Mouse (Mus musculus): ENCODE measurements around the gene Tmem59. TPM values are rescaled to one million over a fixed set of nuclear protein-coding genes. Genes with fewer than 3 reads are reported as not detected.

Tmem59 gene
- total and polyA plus RNA-seq, 3 experiments = 55.8 to 78.9 TPM; not detected in 1

DNA sequence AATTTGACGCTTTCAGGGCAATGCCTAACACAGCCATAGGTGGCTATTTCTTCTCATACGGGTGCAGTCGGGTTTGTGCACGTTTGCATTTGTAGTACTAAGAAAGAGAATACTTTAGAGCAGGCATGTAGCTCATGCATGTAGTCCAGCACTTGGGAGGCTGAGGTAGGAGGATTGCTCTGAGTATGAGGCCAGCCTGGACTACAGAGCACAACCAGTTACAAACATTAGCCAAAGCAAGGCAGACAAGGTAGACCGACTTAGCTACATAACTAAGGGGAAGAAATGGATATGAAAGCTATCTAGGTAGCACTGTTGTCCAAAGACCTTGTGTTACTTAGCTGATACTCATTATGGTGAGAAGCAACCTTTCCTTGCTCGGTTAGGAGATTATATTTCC, 3.7 kb downstream of the Tmem59 start:
- TF ChIP-seq USF2 (IDR thresholded peaks at IDR 0.05; ENCODE audit: borderline replicate concordance in 1 of 2, insufficient read depth in 1 of 2, low read depth in 1 of 2, low read length in 2 of 2) (no peak), BHLHE40 (IDR thresholded peaks at IDR 0.05; ENCODE audit: borderline replicate concordance, low read depth, low read length) (no peak)
- DNase-seq (ENCODE audit: low read depth, low spot score) = peak; percentile 25
- no peaks in the 10 kb centered on the region for H3K27me3 ChIP-seq (ENCODE audit: control insufficient read depth in 1 of 2, insufficient read depth in 2 of 2, low read length in 2 of 2)
- no peaks in the 10 kb centered on the region for H3K9me3 ChIP-seq (replicated peaks; ENCODE audit: insufficient read depth, low read length)
- no peak overlapping the region for H3K27ac ChIP-seq (ENCODE audit: control insufficient read depth, low read depth, low read length)
- H3K4me1 ChIP-seq (ENCODE audit: control insufficient read depth in 1 of 2, insufficient read depth in 2 of 2, low read length in 2 of 2) = peaks cover 11 to 12% of the 10 kb centered on the region in 2 experiments
- H3K79me2 ChIP-seq (ENCODE audit: control insufficient read depth, insufficient read depth, low read length, poor library complexity) = peaks cover 47% of the 10 kb centered on the region
- H3K9ac ChIP-seq (ENCODE audit: control insufficient read depth, low read depth, low read length, poor library complexity, severe bottlenecking) = no peak overlapping the region
- no peak overlapping the region for H3K4me3 ChIP-seq (ENCODE audit: control insufficient read depth in 1 of 2, insufficient read depth in 1 of 2, low read depth in 2 of 2, low read length in 2 of 2)
- H3K36me3 ChIP-seq (ENCODE audit: control insufficient read depth in 1 of 2, insufficient read depth in 2 of 2, low read length in 2 of 2) = peaks cover 16 to 30% of the 10 kb centered on the region in 2 experiments

DNA sequence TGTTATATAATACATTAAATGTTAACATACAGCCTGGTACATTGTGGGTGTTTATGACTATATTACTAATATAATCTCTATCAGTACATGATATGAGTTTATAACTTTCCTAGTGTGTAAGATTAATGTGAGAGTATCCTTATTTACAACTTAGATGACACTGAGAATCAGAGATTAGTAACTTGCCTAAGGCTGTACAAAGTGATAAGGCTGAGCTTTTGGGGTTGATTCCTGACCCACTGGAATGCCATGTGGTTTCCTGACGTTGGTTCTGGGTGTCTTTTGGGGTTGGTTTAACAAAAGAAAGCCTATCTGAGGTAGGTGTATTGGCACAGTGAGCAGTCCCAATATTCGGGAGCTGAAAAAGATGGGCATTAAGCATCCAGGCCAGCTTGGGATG, 4.6 kb downstream of the Tmem59 start:
- DNase-seq (ENCODE audit: low read depth, low spot score) = no peak
- H3K9me3 ChIP-seq (replicated peaks; ENCODE audit: insufficient read depth, low read length) = no peaks in the 10 kb centered on the region
- no peak overlapping the region for H3K27ac ChIP-seq (ENCODE audit: control insufficient read depth, low read depth, low read length)
- peaks cover 23 to 24% of the 10 kb centered on the region in 2 experiments for H3K36me3 ChIP-seq (ENCODE audit: control insufficient read depth in 1 of 2, insufficient read depth in 2 of 2, low read length in 2 of 2)
- peaks cover 11 to 12% of the 10 kb centered on the region in 2 experiments for H3K4me1 ChIP-seq (ENCODE audit: control insufficient read depth in 1 of 2, insufficient read depth in 2 of 2, low read length in 2 of 2)
- no peak overlapping the region for H3K9ac ChIP-seq (ENCODE audit: control insufficient read depth, low read depth, low read length, poor library complexity, severe bottlenecking)
- H3K27me3 ChIP-seq (ENCODE audit: control insufficient read depth in 1 of 2, insufficient read depth in 2 of 2, low read length in 2 of 2) = no peaks in the 10 kb centered on the region
- peaks cover 44% of the 10 kb centered on the region for H3K79me2 ChIP-seq (ENCODE audit: control insufficient read depth, insufficient read depth, low read length, poor library complexity)
- H3K4me3 ChIP-seq (ENCODE audit: control insufficient read depth in 1 of 2, insufficient read depth in 1 of 2, low read depth in 2 of 2, low read length in 2 of 2) = no peak overlapping the region
- TF ChIP-seq TAL1 (IDR thresholded peaks at IDR 0.05; ENCODE audit: low read length) (peak; percentile 41), MXI1 (IDR thresholded peaks at IDR 0.05; ENCODE audit: low read depth, low read length) (peak; percentile 15; the same call in 1 of the 2 replicates), POLR2AphosphoS2 (IDR thresholded peaks at IDR 0.05; ENCODE audit: low read length) (no peak), TCF12 (IDR thresholded peaks at IDR 0.05; ENCODE audit: low read depth, low read length) (peak; percentile 52; the same call in 1 of the 2 replicates), RCOR1 (IDR thresholded peaks at IDR 0.05; ENCODE audit: low read depth, low read length) (peak; percentile 16; the same call in 1 of the 2 replicates), GATA1 (IDR thresholded peaks at IDR 0.05; ENCODE audit: low read depth, low read length) (peak; percentile 55), POLR2A (IDR thresholded peaks at IDR 0.05; ENCODE audit: control insufficient read depth in 1 of 2, insufficient read depth in 1 of 2, low read depth in 1 of 2, low read length in 2 of 2, poor library complexity in 1 of 2) (no peak), EP300 (IDR thresholded peaks at IDR 0.05; ENCODE audit: low read depth in 1 of 2, low read length in 2 of 2) (peak in 1 of 2 experiments; percentile 62; a peak in 3 of 4 replicates)

DNA sequence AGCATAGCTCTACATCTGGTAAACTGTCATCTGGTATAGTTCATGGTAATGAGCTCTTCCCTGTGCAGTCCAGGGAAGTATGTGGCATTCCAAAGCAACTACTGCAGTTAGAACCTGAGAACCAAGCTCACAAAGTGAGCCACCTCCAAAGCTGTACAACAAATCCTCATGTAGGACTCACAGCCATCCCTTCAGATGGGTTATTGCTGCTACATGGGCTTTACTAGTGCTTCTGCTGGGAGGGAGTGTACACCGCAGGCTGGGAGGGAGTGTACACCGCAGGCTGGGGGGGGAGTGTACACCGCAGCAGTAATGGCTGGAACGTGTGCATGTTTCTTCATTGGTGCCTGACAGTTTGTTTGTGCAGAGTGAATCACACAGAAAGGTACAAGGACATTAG, 5.0 kb downstream of the Tmem59 start:
- Histone ChIP-seq H3K9me3 (replicated peaks; ENCODE audit: insufficient read depth, low read length) (no peaks in the 10 kb centered on the region), H3K4me3 (ENCODE audit: control insufficient read depth in 1 of 2, insufficient read depth in 1 of 2, low read depth in 2 of 2, low read length in 2 of 2) (no peak overlapping the region), H3K4me1 (ENCODE audit: control insufficient read depth in 1 of 2, insufficient read depth in 2 of 2, low read length in 2 of 2) (peaks cover 11 to 12% of the 10 kb centered on the region in 2 experiments), H3K79me2 (ENCODE audit: control insufficient read depth, insufficient read depth, low read length, poor library complexity) (peaks cover 41% of the 10 kb centered on the region), H3K27me3 (ENCODE audit: control insufficient read depth in 1 of 2, insufficient read depth in 2 of 2, low read length in 2 of 2) (no peaks in the 10 kb centered on the region), H3K9ac (ENCODE audit: control insufficient read depth, low read depth, low read length, poor library complexity, severe bottlenecking) (no peak overlapping the region), H3K27ac (ENCODE audit: control insufficient read depth, low read depth, low read length) (no peak overlapping the region), H3K36me3 (ENCODE audit: control insufficient read depth in 1 of 2, insufficient read depth in 2 of 2, low read length in 2 of 2) (peaks cover 24% of the 10 kb centered on the region in 2 experiments)
- DNase-seq (ENCODE audit: low read depth, low spot score) = no peak
- TF ChIP-seq SIN3A (IDR thresholded peaks at IDR 0.05; ENCODE audit: low read length) (no peak), ELF1 (IDR thresholded peaks at IDR 0.05; ENCODE audit: low read depth, low read length) (no peak), MAX (IDR thresholded peaks at IDR 0.05; ENCODE audit: low read length) (no peak), MYB (IDR thresholded peaks at IDR 0.05; ENCODE audit: low read depth, low read length) (no peak), MXI1 (IDR thresholded peaks at IDR 0.05; ENCODE audit: low read depth, low read length) (no peak), MAFK (IDR thresholded peaks at IDR 0.05; ENCODE audit: borderline replicate concordance, low read depth, low read length) (no peak), E2F4 (IDR thresholded peaks at IDR 0.05; ENCODE audit: borderline replicate concordance, low read depth, low read length) (no peak), TCF12 (IDR thresholded peaks at IDR 0.05; ENCODE audit: low read depth, low read length) (no peak), USF1 (IDR thresholded peaks at IDR 0.05; ENCODE audit: low read depth, low read length) (no peak), KAT2A (conservative IDR thresholded peaks at IDR 0.05; ENCODE audit: low read depth, low read length) (no peak), USF2 (IDR thresholded peaks at IDR 0.05; ENCODE audit: borderline replicate concordance in 1 of 2, insufficient read depth in 1 of 2, low read depth in 1 of 2, low read length in 2 of 2) (no peak), JUND (IDR thresholded peaks at IDR 0.05; ENCODE audit: low read depth, low read length) (no peak), NELFE (IDR thresholded peaks at IDR 0.05; ENCODE audit: low read depth, low read length) (no peak)

All from MEL (cell line).